Mouse (Mus musculus): Measurements from ENCODE around the gene Rapgef3. TPM values are rescaled to one million over a fixed set of nuclear protein-coding genes. Genes with fewer than 3 reads are reported as not detected.

Gene Rapgef3
- polyA plus RNA-seq (2017; shearing (Covaris generic)) = 1 to 10 TPM in 1 of 2 experiments, under 1 TPM in 1; 0.83 to 1.7 TPM

DNA sequence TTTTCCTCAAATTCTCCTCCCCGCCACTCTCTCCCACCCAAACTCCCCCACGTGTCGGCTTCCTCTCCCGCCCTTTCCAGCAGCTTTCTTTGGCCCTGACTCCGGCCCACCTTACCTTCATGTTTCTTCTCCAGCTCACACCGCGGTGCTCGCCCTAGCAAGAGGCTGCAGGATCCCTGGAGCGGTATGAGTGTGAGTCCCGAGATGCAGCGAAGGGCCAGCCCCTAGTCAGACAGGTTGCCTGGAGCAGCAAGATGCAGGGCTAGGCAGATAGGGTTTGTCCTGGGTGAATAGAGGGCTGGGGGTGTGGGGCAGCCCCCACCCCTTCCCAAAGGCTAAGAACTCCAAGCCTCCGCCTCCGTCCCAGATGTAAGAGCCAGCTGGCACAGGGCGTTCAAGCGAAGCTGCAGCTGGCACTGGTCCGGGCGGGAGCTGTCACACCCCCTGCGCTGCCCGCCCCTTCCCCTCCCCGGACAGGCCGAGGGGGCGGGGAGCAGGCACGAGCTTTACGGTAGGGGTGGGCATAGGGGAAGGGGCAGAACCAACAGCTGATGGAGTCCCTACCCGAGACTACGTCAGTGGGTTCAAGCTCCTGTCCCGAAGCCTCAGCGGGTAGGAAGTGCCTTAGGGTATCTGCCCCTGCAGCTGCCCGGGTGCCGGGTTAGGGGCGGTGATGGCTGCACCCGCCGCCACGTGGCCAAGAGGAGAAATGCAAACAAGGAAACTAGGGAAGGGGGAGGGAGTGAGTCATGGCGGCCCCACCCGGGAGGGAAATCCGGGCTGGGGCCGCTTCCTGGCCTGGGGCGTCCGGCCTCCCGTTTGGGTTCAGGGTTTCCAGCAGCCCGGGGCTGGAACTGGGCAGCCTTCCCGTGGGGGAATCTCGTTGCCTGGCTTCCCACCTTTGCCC, at the start of gene Rapgef3:
TSS of gene Rapgef3 (minus strand) at position 693 of the 907 bp plus-strand sequence.

DNA sequence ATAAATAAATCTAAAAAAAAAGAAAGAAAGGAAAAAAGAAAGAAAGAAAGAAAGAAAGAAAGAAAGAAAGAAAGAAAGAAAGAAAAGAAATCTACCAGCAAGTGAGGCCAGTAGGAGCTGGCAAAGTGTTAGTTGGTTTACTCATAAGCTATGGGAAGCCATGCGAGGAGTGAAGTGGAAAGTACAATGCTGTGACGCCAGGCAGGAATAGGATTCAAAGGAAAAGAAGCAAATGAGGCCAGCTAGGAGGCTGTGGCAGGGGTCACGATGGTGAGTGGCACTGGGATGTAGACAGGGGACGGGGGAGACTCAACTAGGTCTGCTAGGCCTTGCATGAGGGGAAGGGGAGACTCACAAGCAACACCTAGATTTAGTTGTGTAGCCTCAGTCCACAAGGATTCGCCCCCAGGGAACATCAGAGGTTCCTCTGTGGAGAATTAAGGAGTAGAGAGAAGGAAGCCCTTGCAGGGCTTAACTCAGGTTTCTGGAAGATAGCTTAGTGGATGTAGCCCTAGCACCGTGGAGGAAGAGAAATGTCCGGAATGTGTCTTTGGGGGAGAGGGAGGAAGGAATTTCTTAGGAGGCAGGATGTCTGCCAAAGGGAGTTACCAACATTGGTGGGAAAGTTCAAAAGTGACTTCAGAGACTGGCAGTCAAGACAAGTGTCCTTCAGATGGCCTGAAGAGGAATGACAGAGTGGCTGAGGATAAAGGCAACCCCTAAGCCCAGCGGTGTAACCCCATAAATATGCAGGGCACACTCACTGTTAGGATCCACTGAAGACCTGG, 10.7 kb upstream of the Rapgef3 start, which contains the start of gene Slc48a1:
TSS of gene Slc48a1 (plus strand) at position 210 of the 788 bp plus-strand sequence.

GRCm38 (mm10) chr15:97731111-97731510, 36.7 kb downstream of the Rapgef3 start, which contains the start of gene Endou:
Gene Endou, minus strand, starts transcription at chr15:97731339.

DNA sequence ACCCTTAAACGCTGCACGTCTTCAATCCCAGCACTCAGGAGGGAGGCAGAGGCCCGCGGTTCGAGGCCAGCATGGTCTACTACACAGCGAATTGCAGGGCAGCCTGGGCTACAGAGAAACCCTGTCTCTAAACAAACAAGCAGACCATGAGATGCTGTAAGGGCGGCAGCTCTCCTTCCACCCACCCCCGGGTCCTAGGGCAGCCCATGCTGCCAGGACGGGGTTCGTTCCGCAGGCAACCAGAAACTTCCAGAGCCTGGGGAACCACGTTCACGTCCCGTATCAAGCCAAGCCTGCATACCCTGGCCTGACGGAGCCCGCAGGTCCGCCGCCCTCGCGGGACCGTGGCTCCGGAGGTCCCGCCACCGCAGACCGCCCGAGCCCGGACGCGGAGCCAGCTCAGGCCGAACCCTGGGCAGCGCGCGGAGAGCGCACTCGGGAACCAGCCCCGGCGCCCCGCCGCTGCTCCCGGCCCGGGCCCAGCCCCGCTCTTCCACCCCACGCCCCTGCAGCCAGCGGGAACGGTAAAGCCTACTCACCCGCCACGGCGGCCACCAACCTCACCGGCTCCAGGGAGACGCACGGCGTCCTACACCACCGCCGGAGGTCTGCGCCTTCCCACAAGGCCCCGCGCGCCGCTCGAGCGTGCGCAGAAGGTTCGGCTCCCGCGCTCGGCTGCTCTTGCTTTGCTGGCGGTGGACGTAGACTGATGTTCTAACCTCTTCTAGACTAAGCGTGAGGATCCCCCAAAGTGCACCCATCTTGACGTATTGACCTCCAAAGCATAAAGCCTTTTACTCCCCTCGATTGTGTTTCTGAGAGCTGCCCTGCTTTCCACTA, 62.3 kb downstream of the Rapgef3 start, which contains the start of gene Rpap3:
TSS of gene Rpap3 (minus strand) at position 615 of the 840 bp plus-strand sequence.

Other genes starting within 250 kb of the Rapgef3 start
- 10 to 100 TPM; 26.1 to 31.8 TPM for gene Rpap3, start 62.1 kb downstream of the Rapgef3 start, polyA plus RNA-seq (2017; shearing (Covaris generic))
- 1 to 10 TPM in 1 of 2 experiments, under 1 TPM in 1; 0.27 to 1.1 TPM for gene Endou, start 36.6 kb downstream of the Rapgef3 start, polyA plus RNA-seq (2017; shearing (Covaris generic))
- gene Slc48a1, start 10.5 kb upstream of the Rapgef3 start, polyA plus RNA-seq (2017; shearing (Covaris generic)) = 10 to 100 TPM; 42.8 to 51.0 TPM
- 10 to 100 TPM; 73.1 to 87.2 TPM for gene Hdac7, start 76.5 kb upstream of the Rapgef3 start, polyA plus RNA-seq (2017; shearing (Covaris generic))
- 10 to 100 TPM in 1 of 2 experiments, under 1 TPM in 1; 0.93 to 15.9 TPM for gene Vdr, start 142.7 kb upstream of the Rapgef3 start, polyA plus RNA-seq (2017; shearing (Covaris generic))
- gene Tmem106c, start 196.2 kb upstream of the Rapgef3 start, polyA plus RNA-seq (2017; shearing (Covaris generic)) = 10 to 100 TPM; 21.7 to 30.0 TPM
- gene Col2a1, start 236.7 kb upstream of the Rapgef3 start, polyA plus RNA-seq (2017; shearing (Covaris generic)) = under 1 TPM; 0.04 to 0.18 TPM

All from inflammation-experienced regulatory T-cells (primary cell).